Mouse (Mus musculus) liver, embryonic 14.5 days (tissue): ENCODE measurements around the gene Lias. TPM values are rescaled to one million over a fixed set of nuclear protein-coding genes. Genes with fewer than 3 reads are reported as not detected.

ENCODE experiments used
- ATAC-seq: fragments of 200-750 bp; cut with Nextera tagmentation; 2 replicates; pipeline ENCODE4 v1.8.0; 2017; ENCODE audit warnings: moderate number of reproducible peaks, mild to moderate bottlenecking, moderate library complexity; ENCODE audit not compliant: insufficient read depth
- DNase-seq, 3 experiments: peaks; one replicate each; pipeline ENCODE4 v3.0.0-alpha.2; 2012 to 2013; ENCODE audit warnings: low read depth in 3 of 3, low spot score in 3 of 3
- H3K27ac ChIP-seq: fragments of 300-500 bp; sonication (generic); 2 replicates; pipeline ENCODE4 v1.5.1; 2014; ENCODE audit warnings: moderate library complexity, mild to moderate bottlenecking, control low read depth, inconsistent platforms
- H3K27me3 ChIP-seq: fragments of 300-500 bp; sonication (generic); 2 replicates; pipeline ENCODE4 v1.6.1; 2014; ENCODE audit warnings: mild to moderate bottlenecking, low read length, moderate library complexity; ENCODE audit not compliant: control insufficient read depth, insufficient read depth
- H3K36me3 ChIP-seq: fragments of 300-500 bp; sonication (generic); replicated peaks from 2 replicates; pipeline ENCODE4 v1.6.1; 2014; ENCODE audit warnings: low read depth; ENCODE audit not compliant: control insufficient read depth, insufficient read depth
- H3K4me1 ChIP-seq, 2 experiments: fragments of 200-500 bp in 1 of 2; fragments of 300-500 bp in 1 of 2; sonication (generic) in 1 of 2; replicated peaks; 2 replicates each; pipeline ENCODE4 v1.6.1; 2012 to 2014; ENCODE audit warnings: antibody characterized with exemption in 1 of 2, inconsistent platforms in 1 of 2, low read length in 1 of 2; ENCODE audit not compliant: control insufficient read depth in 2 of 2, insufficient read depth in 2 of 2
- H3K4me2 ChIP-seq: fragments of 300-500 bp; sonication (generic); 2 replicates; pipeline ENCODE4 v1.6.1; 2014; ENCODE audit warnings: low read depth, mild to moderate bottlenecking, control low read depth, moderate library complexity
- H3K4me3 ChIP-seq, 2 experiments: fragments of 200-500 bp in 1 of 2; fragments of 300-500 bp in 1 of 2; sonication (generic) in 1 of 2; 2 replicates each; pipeline ENCODE4 v1.5.1; 2012 to 2014; ENCODE audit warnings: low read depth in 2 of 2, low read length in 2 of 2, mild to moderate bottlenecking in 2 of 2, control low read depth in 1 of 2, inconsistent platforms in 1 of 2, moderate library complexity in 1 of 2; ENCODE audit not compliant: insufficient read depth in 1 of 2
- H3K9ac ChIP-seq: fragments of 300-500 bp; sonication (generic); replicated peaks from 2 replicates; pipeline ENCODE4 v1.6.1; 2014; ENCODE audit warnings: mild to moderate bottlenecking, control low read depth, moderate library complexity
- H3K9me3 ChIP-seq: fragments of 300-500 bp; sonication (generic); 2 replicates; pipeline ENCODE4 v1.6.1; 2016; ENCODE audit warnings: low read length, mixed read lengths; ENCODE audit not compliant: control insufficient read depth
- CTCF ChIP-seq: IDR thresholded peaks from 2 replicates; pipeline ENCODE4 v1.5.1; 2016; ENCODE audit warnings: antibody characterized with exemption, low read depth, control low read depth
- EP300 ChIP-seq: IDR thresholded peaks from 2 replicates; pipeline ENCODE4 v1.6.1; 2016; ENCODE audit warnings: antibody characterized with exemption, low read depth
- WGBS: fragments of 180-500 bp; shearing (Covaris S2); extraction: QIAGEN DNeasy Blood & Tissue Kit; methylation state at CpG from one replicate; pipeline ENCODE4 v1.1.7; 2014; ENCODE audit not compliant: insufficient replicate concordance; 5-methylcytosine and 5-hydroxymethylcytosine counted together
- polyA plus RNA-seq, 2 experiments: library from polyadenylated mRNA; depleted of rRNA in 1 of 2; stranded (reverse) in 1 of 2; unstranded in 1 of 2; fragments of >200 nt; fragmentation: Nextera tagmentation in 1 of 2; extraction: Ambion mirVana in 1 of 2; gene quantifications; 2 replicates each; pipeline versions ENCODE4 v1.2.1 to v1.2.3; 2012 to 2014

The Lias gene
- polyA plus RNA-seq, 2 experiments: 20.3 to 36.5 TPM

DNA sequence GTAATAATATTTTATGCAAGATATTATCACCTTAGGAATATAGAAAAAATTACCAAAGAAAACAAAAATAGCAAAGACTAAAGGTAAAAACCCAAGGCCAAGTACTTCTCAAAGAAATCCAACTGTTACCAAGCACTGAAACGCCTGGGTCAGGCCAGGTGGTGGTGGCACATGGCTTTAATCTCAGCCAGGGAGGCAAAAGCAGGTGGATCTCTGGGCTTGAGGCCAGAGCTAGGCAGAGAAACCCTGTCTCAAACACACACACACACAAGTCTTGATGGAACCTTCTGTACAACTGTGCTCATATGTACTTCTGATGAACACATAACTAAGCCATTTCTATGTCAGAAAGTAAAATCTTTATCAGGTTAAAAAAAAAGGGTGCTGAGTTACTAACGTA is 56.5 kb downstream of the Lias start:
- 0 out of 4 replicates have a peak, but pooled peaks cover 0 to 3% of the 10 kb centered on the region in 2 experiments for H3K4me1 ChIP-seq
- no peak overlapping the region for H3K9ac ChIP-seq
- no peaks in the 10 kb centered on the region for H3K9me3 ChIP-seq
- ATAC-seq (no peak), DNase-seq (no peak)
- no peak overlapping the region for H3K27ac ChIP-seq
- no peaks in the 10 kb centered on the region for H3K36me3 ChIP-seq
- no peak overlapping the region for H3K4me3 ChIP-seq
- no peak overlapping the region for H3K4me2 ChIP-seq
- no peaks in the 10 kb centered on the region for H3K27me3 ChIP-seq
- 64% methylated on average over 2 of the region's 2 CpGs for WGBS
- TF ChIP-seq CTCF: no peak
- TF ChIP-seq EP300: no peak

- DNase-seq (no peak), ATAC-seq (no peak)
- WGBS: 69% methylated on average over 4 of the region's 4 CpGs
- TF ChIP-seq EP300 (no peak), CTCF (no peak)
- Histone ChIP-seq H3K4me1 (0 out of 4 replicates have a peak, but pooled peaks cover 0 to 3% of the 10 kb centered on the region in 2 experiments), H3K9ac (no peak overlapping the region), H3K36me3 (no peaks in the 10 kb centered on the region), H3K4me2 (no peak overlapping the region), H3K27ac (no peak overlapping the region), H3K27me3 (no peaks in the 10 kb centered on the region), H3K4me3 (no peak overlapping the region), H3K9me3 (no peaks in the 10 kb centered on the region)
Measured at GRCm38 (mm10) chr5:65448941-65449340, 57.6 kb downstream of the Lias start.

DNA sequence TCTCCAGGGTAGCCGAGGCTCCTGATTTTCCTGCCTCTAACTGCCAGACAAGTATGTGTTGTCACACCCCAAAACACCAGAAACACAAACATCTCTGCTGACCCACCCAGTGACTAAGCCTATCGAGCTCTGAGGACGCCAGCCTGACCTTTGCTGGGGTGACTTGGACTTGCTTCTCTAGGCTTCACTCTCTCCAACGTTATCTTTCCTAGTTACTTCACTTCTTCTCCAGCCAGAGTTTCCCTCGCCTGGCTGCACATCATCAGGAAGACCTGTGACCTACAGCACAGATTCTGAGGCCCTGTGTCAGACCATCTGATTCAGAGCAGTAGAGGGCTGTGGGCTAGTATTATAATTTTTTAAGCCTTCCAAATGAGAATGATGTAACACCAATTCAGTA is 63.5 kb downstream of the Lias start:
- WGBS: 40% methylated on average over 5 of the region's 5 CpGs
- no peak overlapping the region for H3K27ac ChIP-seq
- no peaks in the 10 kb centered on the region for H3K4me1 ChIP-seq
- no peak for TF ChIP-seq EP300
- no peak for TF ChIP-seq CTCF
- ATAC-seq (no peak), DNase-seq (no peak)
- no peak overlapping the region for H3K9ac ChIP-seq
- no peak overlapping the region for H3K4me2 ChIP-seq
- H3K27me3 ChIP-seq: no peaks in the 10 kb centered on the region
- H3K36me3 ChIP-seq: no peaks in the 10 kb centered on the region
- no peaks in the 10 kb centered on the region for H3K9me3 ChIP-seq
- no peak overlapping the region for H3K4me3 ChIP-seq

DNA sequence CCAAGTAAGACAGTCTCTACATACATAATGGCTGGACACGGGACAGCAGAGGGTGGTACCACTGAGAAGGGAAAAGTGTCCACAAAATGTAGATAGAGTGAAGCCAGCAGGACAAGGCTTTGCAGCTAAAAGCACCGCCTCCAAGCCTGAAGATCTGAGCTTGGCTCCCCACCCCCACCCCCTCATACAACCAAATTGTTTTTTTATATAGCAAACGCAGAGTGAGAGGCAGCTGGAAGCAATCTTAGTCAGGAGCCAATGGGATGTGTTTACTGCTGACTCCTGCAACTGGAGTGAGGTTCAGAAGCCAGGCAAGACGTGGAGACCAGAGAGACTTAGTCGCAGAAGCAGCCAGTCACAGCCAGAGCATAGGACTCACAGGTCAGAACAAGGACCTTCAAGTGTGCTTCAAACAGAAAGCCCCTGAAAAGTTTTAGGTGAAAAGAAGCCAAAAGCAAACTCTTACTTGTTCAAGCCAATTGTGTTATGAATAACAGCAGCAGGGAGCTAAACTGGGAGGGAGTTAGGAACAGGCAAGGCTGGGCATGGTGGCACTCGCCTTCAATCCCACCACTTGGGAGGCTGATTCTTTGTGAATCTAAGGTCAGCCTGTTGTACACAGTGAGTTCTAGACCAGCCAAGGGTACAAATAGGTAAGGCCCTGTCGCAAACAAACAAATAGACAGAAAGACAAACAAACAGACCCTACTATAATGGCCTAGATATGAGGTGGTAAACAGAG is 66.0 kb downstream of the Lias start:
- Histone ChIP-seq H3K27ac (no peak overlapping the region), H3K4me3 (no peak overlapping the region), H3K36me3 (no peaks in the 10 kb centered on the region), H3K4me2 (no peak overlapping the region), H3K4me1 (no peaks in the 10 kb centered on the region), H3K9ac (no peak overlapping the region), H3K9me3 (no peaks in the 10 kb centered on the region), H3K27me3 (no peaks in the 10 kb centered on the region)
- DNase-seq (no peak), ATAC-seq (no peak)
- TF ChIP-seq CTCF: no peak
- WGBS: 54% methylated on average over 7 of the region's 7 CpGs

- Histone ChIP-seq H3K4me2 (no peak overlapping the region), H3K36me3 (no peaks in the 10 kb centered on the region), H3K9me3 (no peaks in the 10 kb centered on the region), H3K9ac (no peak overlapping the region), H3K4me3 (no peak overlapping the region), H3K27me3 (no peaks in the 10 kb centered on the region), H3K4me1 (no peaks in the 10 kb centered on the region), H3K27ac (no peak overlapping the region)
- ATAC-seq (no peak), DNase-seq (no peak)
- 54% methylated on average over 5 of the region's 5 CpGs for WGBS
- TF ChIP-seq EP300 (no peak), CTCF (no peak)
Measured at GRCm38 (mm10) chr5:65457846-65458245, 66.5 kb downstream of the Lias start.
